Mouse (Mus musculus) inflammation-experienced regulatory T-cells, adult 16 weeks (primary cell): ENCODE measurements around the gene Golph3l. TPM values are rescaled to one million over a fixed set of nuclear protein-coding genes. Genes with fewer than 3 reads are reported as not detected.

Experiments used
- polyA plus RNA-seq: library from polyadenylated mRNA; unstranded; fragments of 100-300 nt; shearing (Covaris generic); gene quantifications from one replicate; pipeline ENCODE4 v1.2.1, GENCODE M21; 2017

Gene Golph3l
- 56.1 TPM for polyA plus RNA-seq

GRCm38 (mm10) chr3:95588604-95589086 is at the start of gene Golph3l:
TSS of gene Golph3l (plus strand) at chr3:95588934.

GRCm38 (mm10) chr3:95559437-95559836 is 29.3 kb upstream of the Golph3l start, which contains the start of gene Hormad1:
TSS of gene Hormad1 (plus strand) at chr3:95559677.

GRCm38 (mm10) chr3:95624628-95625503 is 36.1 kb downstream of the Golph3l start, which contains the start of gene Ensa:
TSS of gene Ensa (plus strand) at chr3:95624993.

GRCm38 (mm10) chr3:95658236-95658867 is 69.6 kb downstream of the Golph3l start, which contains the start of gene Mcl1:
TSS of gene Mcl1 (plus strand) at chr3:95658788.

Other genes with a start within 250 kb of the Golph3l start
- gene Setdb1, start 231.7 kb upstream of the Golph3l start, polyA plus RNA-seq: 56.6 TPM
- gene 4930558C23Rik, start 186.1 kb upstream of the Golph3l start, polyA plus RNA-seq: not detected
- 66.5 TPM for gene Arnt, start 154.5 kb upstream of the Golph3l start, polyA plus RNA-seq
- gene Ctsk, start 89.7 kb upstream of the Golph3l start, polyA plus RNA-seq: 0.20 TPM
- 404 TPM for gene Ctss, start 62.1 kb upstream of the Golph3l start, polyA plus RNA-seq
- gene Hormad1, start 29.3 kb upstream of the Golph3l start, polyA plus RNA-seq: not detected
- 108 TPM for gene Ensa, start 36.1 kb downstream of the Golph3l start, polyA plus RNA-seq
- gene Mcl1, start 69.9 kb downstream of the Golph3l start, polyA plus RNA-seq: 44.3 TPM
- 14.0 TPM for gene Adamtsl4, start 99.0 kb downstream of the Golph3l start, polyA plus RNA-seq
- 168 TPM for gene Ecm1, start 150.6 kb downstream of the Golph3l start, polyA plus RNA-seq
- 90.5 TPM for gene Tars2, start 171.3 kb downstream of the Golph3l start, polyA plus RNA-seq
- 20.4 TPM for gene Rprd2, start 229.9 kb downstream of the Golph3l start, polyA plus RNA-seq